Comparison of ENCODE assay signal across 8 mouse cellular contexts in the genomic region with DNA sequence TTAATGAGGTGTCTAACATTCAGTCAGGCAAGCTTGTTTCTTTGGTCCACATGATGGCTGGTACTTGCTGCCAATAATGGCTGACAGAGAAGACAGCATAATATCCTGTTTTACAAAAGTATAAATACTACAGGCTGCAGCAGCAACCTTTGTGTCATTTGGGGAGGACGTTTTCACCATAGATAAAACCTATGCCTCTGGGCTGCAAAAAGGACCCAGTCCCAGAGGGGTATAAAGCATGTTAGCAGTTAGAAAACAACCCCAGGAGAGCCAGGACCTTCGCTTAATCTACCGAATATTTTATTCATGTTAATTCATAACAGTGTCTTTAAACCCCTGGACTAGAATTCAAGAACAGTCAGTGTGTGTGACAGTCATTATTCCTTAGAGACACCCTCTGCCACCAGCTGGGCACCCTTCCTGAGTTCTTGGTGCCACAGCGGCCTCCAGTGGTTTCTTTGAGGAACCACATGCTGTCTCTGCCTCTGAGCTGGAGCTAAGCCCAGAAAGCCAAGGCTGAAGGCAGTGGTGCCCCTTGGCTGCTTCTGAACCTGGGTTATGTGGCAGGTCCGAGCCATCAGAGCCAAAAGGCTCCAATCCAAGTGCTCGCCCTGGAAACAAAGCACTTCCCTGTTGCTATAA. TPM values are rescaled to one million over a fixed set of nuclear protein-coding genes. Genes with fewer than 3 reads are reported as not detected.
DNase-seq lines count a peak whose midpoint lies in the region; ATAC-seq lines count a peak whose summit lies in the region.

No protein-coding gene starts in this region.

- no peaks in the 10 kb centered on the region for H3K27me3 ChIP-seq in liver, embryonic 11.5 days (replicated peaks; ENCODE audit: control insufficient read depth, insufficient read depth, low read length)
- H3K27me3 ChIP-seq in forebrain, embryonic 14.5 days (replicated peaks; ENCODE audit: control insufficient read depth, insufficient read depth, low read length) = no peaks in the 10 kb centered on the region
- H3K27me3 ChIP-seq in hindbrain, embryonic 12.5 days = no peaks in the 10 kb centered on the region
- H3K27me3 ChIP-seq in midbrain, embryonic 11.5 days (ENCODE audit: control insufficient read depth, insufficient read depth, low read length) = no peaks in the 10 kb centered on the region

- WGBS in liver, embryonic 11.5 days = 13% methylated on average over 6 of the region's 6 CpGs
- WGBS in forebrain, embryonic 14.5 days = 24% methylated on average over 6 of the region's 6 CpGs
- WGBS in hindbrain, embryonic 12.5 days = 24% methylated on average over 6 of the region's 6 CpGs
- WGBS in midbrain, embryonic 11.5 days = 27% methylated on average over 6 of the region's 6 CpGs

- H3K4me2 ChIP-seq in liver, embryonic 11.5 days = no peak overlapping the region
- H3K4me2 ChIP-seq in forebrain, embryonic 14.5 days (ENCODE audit: low read length) = no peak overlapping the region
- no peak overlapping the region for H3K4me2 ChIP-seq in hindbrain, embryonic 12.5 days (replicated peaks)
- no peak overlapping the region for H3K4me2 ChIP-seq in midbrain, embryonic 11.5 days

- no peak overlapping the region for H3K9ac ChIP-seq in liver, embryonic 11.5 days (ENCODE audit: low read depth, low read length)
- no peak overlapping the region for H3K9ac ChIP-seq in forebrain, embryonic 14.5 days (ENCODE audit: low read length)
- H3K9ac ChIP-seq in hindbrain, embryonic 12.5 days = no peak overlapping the region
- H3K9ac ChIP-seq in midbrain, embryonic 11.5 days (ENCODE audit: low read length) = no peak overlapping the region

- no peak overlapping the region for H3K27ac ChIP-seq in liver, embryonic 11.5 days (ENCODE audit: low read depth, low read length)
- no peak overlapping the region for H3K27ac ChIP-seq in forebrain, embryonic 14.5 days (ENCODE audit: low read depth, low read length)
- H3K27ac ChIP-seq in hindbrain, embryonic 12.5 days = no peak overlapping the region
- no peak overlapping the region for H3K27ac ChIP-seq in midbrain, embryonic 11.5 days (ENCODE audit: low read depth, low read length)

- no peaks in the 10 kb centered on the region for H3K4me1 ChIP-seq in liver, embryonic 11.5 days (replicated peaks; ENCODE audit: control insufficient read depth, insufficient read depth, low read length)
- H3K4me1 ChIP-seq in forebrain, embryonic 14.5 days (ENCODE audit: control insufficient read depth, insufficient read depth, low read length) = no peaks in the 10 kb centered on the region; the same call in 1 of the 2 replicates
- no peaks in the 10 kb centered on the region for H3K4me1 ChIP-seq in hindbrain, embryonic 12.5 days
- H3K4me1 ChIP-seq in midbrain, embryonic 11.5 days (ENCODE audit: control insufficient read depth, insufficient read depth, low read length) = no peaks in the 10 kb centered on the region

- H3K9me3 ChIP-seq in liver, embryonic 11.5 days (ENCODE audit: control insufficient read depth, low read length) = no peaks in the 10 kb centered on the region
- no peaks in the 10 kb centered on the region for H3K9me3 ChIP-seq in forebrain, embryonic 14.5 days (replicated peaks; ENCODE audit: control insufficient read depth, low read length)
- H3K9me3 ChIP-seq in hindbrain, embryonic 12.5 days (replicated peaks) = no peaks in the 10 kb centered on the region
- H3K9me3 ChIP-seq in midbrain, embryonic 11.5 days (ENCODE audit: control insufficient read depth, low read length) = no peaks in the 10 kb centered on the region

- H3K4me3 ChIP-seq in liver, embryonic 11.5 days (ENCODE audit: low read depth, low read length) = no peak overlapping the region
- H3K4me3 ChIP-seq in forebrain, embryonic 14.5 days (ENCODE audit: low read depth, low read length) = no peak overlapping the region
- H3K4me3 ChIP-seq in hindbrain, embryonic 12.5 days = no peak overlapping the region
- H3K4me3 ChIP-seq in midbrain, embryonic 11.5 days (ENCODE audit: low read depth, low read length) = no peak overlapping the region

- ATAC-seq in liver, embryonic 11.5 days (replicated peaks; ENCODE audit: low FRiP score) = no peak
- peak; percentile 90 for ATAC-seq in cerebellum, adult (ENCODE audit: insufficient number of reproducible peaks, low FRiP score, low TSS enrichment)
- ATAC-seq in forebrain, embryonic 14.5 days = peak; percentile 78
- peak; percentile 78 for ATAC-seq in hindbrain, embryonic 12.5 days (ENCODE audit: low FRiP score)
- ATAC-seq in midbrain, embryonic 11.5 days (ENCODE audit: low FRiP score) = peak; percentile 83

- peak; percentile 26 for DNase-seq in liver
- DNase-seq in liver, embryonic 11.5 days (ENCODE audit: low spot score) = no peak
- DNase-seq in forebrain, embryonic 14.5 days (ENCODE audit: low spot score) = peak; percentile 79
- DNase-seq in left cerebral cortex, adult 18-20 months (ENCODE audit: low spot score in 2 of 2) = peak; percentile 59 to 66
- peak; percentile 90 for DNase-seq in midbrain, embryonic 11.5 days (ENCODE audit: low spot score, missing footprints)
- DNase-seq in skeletal muscle tissue, adult 2 months (ENCODE audit: low read depth, low spot score) = peak; percentile 13

- no peaks in the 10 kb centered on the region for H3K36me3 ChIP-seq in liver, embryonic 11.5 days (ENCODE audit: control insufficient read depth, insufficient read depth, low read length)
- no peaks in the 10 kb centered on the region for H3K36me3 ChIP-seq in forebrain, embryonic 14.5 days (ENCODE audit: control insufficient read depth, insufficient read depth, low read length)
- no peaks in the 10 kb centered on the region for H3K36me3 ChIP-seq in hindbrain, embryonic 12.5 days
- H3K36me3 ChIP-seq in midbrain, embryonic 11.5 days (ENCODE audit: control insufficient read depth, insufficient read depth, low read length) = no peaks in the 10 kb centered on the region

RNA-seq across cellular contexts. Expression of a gene that starts 34.6 kb away (rescaled TPM):
- 0.78 and 1.2 TPM in 2 replicates for polyA plus RNA-seq in liver, embryonic 11.5 days (2014; fragmentation: Nextera tagmentation; extraction: Ambion mirVana)
- polyA plus RNA-seq in forebrain, embryonic 14.5 days (2014; fragmentation: Nextera tagmentation; extraction: Ambion mirVana) = 13.8 and 15.1 TPM in 2 replicates
- 6.2 and 7.9 TPM in 2 replicates for polyA plus RNA-seq in hindbrain, embryonic 12.5 days (2016; fragmentation: Nextera tagmentation; extraction: Ambion mirVana)
- 100 to 1,000 TPM; 324 to 348 TPM for total RNA-seq in left cerebral cortex, adult 18-20 months (2021)
- polyA plus RNA-seq in midbrain, embryonic 11.5 days (2014; fragmentation: Nextera tagmentation; extraction: Ambion mirVana) = 3.0 and 3.8 TPM in 2 replicates

RNA-seq across cellular contexts. Expression of a gene that starts 55.4 kb away (rescaled TPM):
- 16.5 and 18.2 TPM in 2 replicates for polyA plus RNA-seq in liver, embryonic 11.5 days (2014; fragmentation: Nextera tagmentation; extraction: Ambion mirVana)
- 42.6 and 45.4 TPM in 2 replicates for polyA plus RNA-seq in forebrain, embryonic 14.5 days (2014; fragmentation: Nextera tagmentation; extraction: Ambion mirVana)
- 29.5 and 30.4 TPM in 2 replicates for polyA plus RNA-seq in hindbrain, embryonic 12.5 days (2016; fragmentation: Nextera tagmentation; extraction: Ambion mirVana)
- 10 to 100 TPM; 13.0 to 14.5 TPM for total RNA-seq in left cerebral cortex, adult 18-20 months (2021)
- polyA plus RNA-seq in midbrain, embryonic 11.5 days (2014; fragmentation: Nextera tagmentation; extraction: Ambion mirVana) = 32.4 and 32.8 TPM in 2 replicates
